Mouse (Mus musculus): ENCODE data around the gene Gng7. TPM values are rescaled to one million over a fixed set of nuclear protein-coding genes. Genes with fewer than 3 reads are reported as not detected.

The Gng7 gene
- polyA plus RNA-seq, 1 experiment from 2014 or later, result 1.1 TPM

DNA sequence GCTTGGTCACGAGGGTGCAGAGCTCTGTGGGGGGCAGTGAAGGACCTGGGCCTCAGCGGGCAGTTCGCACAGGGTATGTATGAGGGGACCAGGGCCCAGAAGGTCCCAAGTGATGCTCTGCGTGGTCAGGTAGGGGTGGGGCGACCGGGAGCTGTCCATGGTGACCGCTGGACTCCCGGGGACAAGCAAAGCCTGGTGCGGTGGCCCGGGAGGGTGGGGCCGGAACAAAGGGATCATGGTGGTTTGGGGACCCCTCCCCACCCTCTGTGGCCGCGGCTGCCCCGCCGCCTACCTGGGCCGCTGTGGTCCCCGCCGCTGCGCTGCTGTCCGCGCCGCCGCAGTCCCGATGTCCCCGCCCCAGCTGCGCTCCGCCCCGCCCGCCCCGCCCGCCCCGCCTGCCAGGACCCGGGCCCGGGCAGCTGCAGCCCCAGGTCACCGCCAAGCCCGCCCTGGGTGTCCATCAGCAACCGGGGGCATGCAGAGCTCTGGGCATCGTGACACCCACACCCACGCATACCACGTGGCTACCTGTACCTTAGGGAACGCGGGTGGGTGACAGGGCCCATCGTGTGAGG, 10.4 kb upstream of the Gng7 start:
- Histone ChIP-seq H3K4me1 (replicated peaks) (peaks cover 11% of the 10 kb centered on the region), H3K27ac (no peak overlapping the region), H3K36me3 (no peaks in the 10 kb centered on the region), H3K9ac (no peak overlapping the region), H3K4me2 (peak overlapping the region; percentile 47), H3K9me3 (replicated peaks) (no peaks in the 10 kb centered on the region), H3K4me3 (peak overlapping the region; percentile 12; the same call in 1 of the 2 replicates), H3K27me3 (peaks cover 58% of the 10 kb centered on the region)
- WGBS, result 4% methylated on average over 37 of the region's 43 CpGs
- ATAC-seq (replicated peaks; ENCODE audit: insufficient number of reproducible peaks, insufficient read depth, low FRiP score, low read depth), result 0 out of 2 replicates have a peak, but pooled peaks have one; percentile 15

DNA sequence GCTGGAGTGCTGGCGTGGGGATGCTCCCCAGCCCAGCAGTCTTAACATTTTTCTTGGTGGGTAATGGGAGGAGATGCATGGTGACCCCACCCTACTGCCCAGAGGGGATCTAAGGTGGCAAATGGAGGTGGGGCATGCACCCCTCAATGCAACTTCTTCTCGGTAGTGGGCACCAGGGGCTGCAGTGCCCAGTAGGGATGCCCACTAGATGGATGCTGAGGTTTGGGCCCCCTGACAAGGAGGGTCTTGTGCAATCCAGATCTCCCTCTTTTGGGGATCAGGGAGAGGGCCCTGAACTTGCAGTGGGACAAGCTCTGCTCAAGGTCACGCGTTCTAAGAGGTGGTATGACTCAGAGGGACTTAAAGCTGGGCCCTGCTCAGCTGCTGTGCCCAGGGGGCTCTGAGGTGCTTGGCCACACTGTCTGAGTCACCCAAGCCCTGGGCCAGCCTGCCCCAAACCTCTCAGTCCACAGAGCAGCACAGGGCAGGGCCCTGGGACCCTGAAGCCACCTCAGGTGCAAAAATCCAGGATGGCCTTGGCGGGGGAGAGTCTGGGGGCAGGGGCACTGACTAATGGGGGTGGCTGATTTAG, 9.7 kb upstream of the Gng7 start:
- Histone ChIP-seq H3K4me3 (no peak overlapping the region), H3K36me3 (no peaks in the 10 kb centered on the region), H3K9ac (no peak overlapping the region), H3K4me1 (replicated peaks) (peaks cover 11% of the 10 kb centered on the region), H3K4me2 (no peak overlapping the region), H3K27me3 (peaks cover 58% of the 10 kb centered on the region), H3K27ac (no peak overlapping the region), H3K9me3 (replicated peaks) (no peaks in the 10 kb centered on the region)
- WGBS, result 63% methylated on average over 5 of the region's 5 CpGs
- no peak for ATAC-seq (replicated peaks; ENCODE audit: insufficient number of reproducible peaks, insufficient read depth, low FRiP score, low read depth)

DNA sequence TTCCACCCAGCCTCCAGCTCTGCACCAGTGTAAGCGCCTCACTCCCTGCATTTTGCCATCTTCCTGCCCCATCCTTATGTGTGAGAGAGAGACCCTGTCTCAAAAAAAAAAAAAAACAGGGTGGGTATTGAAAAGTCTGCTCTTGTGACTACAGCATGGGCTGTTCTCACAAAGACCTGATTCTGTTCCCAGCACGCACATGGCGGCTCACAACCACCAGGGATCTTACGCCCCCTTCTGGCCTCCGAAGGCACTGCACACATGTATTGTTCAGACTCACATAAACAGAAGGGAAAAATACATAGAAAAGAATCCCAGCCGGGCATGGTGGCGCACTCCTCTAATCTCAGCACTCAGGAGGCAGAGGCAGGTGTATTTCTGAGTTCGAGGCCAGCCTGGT, 8.0 kb upstream of the Gng7 start:
- Histone ChIP-seq H3K4me1 (replicated peaks) (peaks cover 11% of the 10 kb centered on the region), H3K9ac (no peak overlapping the region), H3K9me3 (replicated peaks) (no peaks in the 10 kb centered on the region), H3K27me3 (peaks cover 58% of the 10 kb centered on the region), H3K4me2 (no peak overlapping the region), H3K4me3 (no peak overlapping the region), H3K36me3 (no peaks in the 10 kb centered on the region), H3K27ac (no peak overlapping the region)
- ATAC-seq (replicated peaks; ENCODE audit: insufficient number of reproducible peaks, insufficient read depth, low FRiP score, low read depth), result no peak
- WGBS, result 56% methylated on average over 8 of the region's 8 CpGs

DNA sequence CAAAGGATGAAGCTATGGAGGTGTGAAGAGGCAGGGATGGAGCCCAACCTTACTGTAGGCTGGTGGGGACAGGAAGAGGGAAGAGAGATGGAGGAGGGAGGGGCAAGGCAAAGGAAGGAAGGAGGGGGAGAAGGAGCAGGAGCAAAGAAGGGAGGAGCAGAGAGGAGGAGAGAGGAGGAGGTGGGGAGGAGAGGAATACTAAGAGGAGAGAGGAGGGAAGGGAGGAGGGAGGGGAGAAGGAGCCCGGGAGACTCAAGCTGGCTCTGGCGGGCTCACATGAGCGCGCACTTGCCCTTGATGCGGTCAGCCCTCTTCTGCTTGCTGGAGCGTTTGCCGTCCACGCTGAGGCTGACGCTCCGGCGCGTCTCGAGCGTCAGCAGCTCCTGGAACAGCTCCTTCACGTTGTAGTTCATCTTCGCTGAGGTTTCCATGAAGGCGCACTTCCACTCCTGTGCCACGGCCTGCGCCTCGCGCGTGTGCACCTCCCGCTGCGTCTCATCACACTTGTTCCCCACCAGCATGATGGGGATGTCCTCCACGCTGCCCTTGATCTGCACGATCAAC, 6.9 kb upstream of the Gng7 start:
- Histone ChIP-seq H3K4me1 (replicated peaks) (peaks cover 3% of the 10 kb centered on the region; the same call in 1 of the 2 replicates), H3K4me3 (no peak overlapping the region), H3K4me2 (peak overlapping the region; percentile 33; the same call in 1 of the 2 replicates), H3K27me3 (peaks cover 58% of the 10 kb centered on the region), H3K36me3 (no peaks in the 10 kb centered on the region), H3K9me3 (replicated peaks) (no peaks in the 10 kb centered on the region), H3K27ac (no peak overlapping the region), H3K9ac (no peak overlapping the region)
- 7% methylated on average over 26 of the region's 26 CpGs for WGBS
- ATAC-seq (replicated peaks; ENCODE audit: insufficient number of reproducible peaks, insufficient read depth, low FRiP score, low read depth), result no peak

DNA sequence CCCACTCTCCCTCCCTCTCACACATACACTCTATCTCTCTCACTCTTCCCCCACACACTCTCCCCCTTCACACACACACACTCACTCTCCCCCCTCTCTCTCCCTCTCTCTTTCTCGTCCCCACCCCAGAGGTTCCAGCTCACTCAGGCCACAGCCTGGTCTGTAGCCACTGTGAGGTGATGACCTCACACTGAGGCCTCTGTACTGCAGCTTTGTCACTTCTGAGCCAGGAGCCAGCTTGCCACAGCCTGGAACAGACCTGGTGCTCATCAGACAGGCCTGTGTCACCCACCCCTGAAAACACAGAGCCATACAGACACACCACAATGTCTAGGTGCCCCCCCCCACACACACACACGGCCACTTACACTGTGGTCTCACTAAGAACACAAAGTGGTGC, 5.5 kb upstream of the Gng7 start:
- ATAC-seq (replicated peaks; ENCODE audit: insufficient number of reproducible peaks, insufficient read depth, low FRiP score, low read depth), result no peak
- Histone ChIP-seq H3K9me3 (replicated peaks) (no peaks in the 10 kb centered on the region), H3K36me3 (no peaks in the 10 kb centered on the region), H3K27me3 (peaks cover 48% of the 10 kb centered on the region), H3K4me1 (replicated peaks) (peaks cover 2% of the 10 kb centered on the region; the same call in 1 of the 2 replicates), H3K4me2 (no peak overlapping the region), H3K27ac (no peak overlapping the region), H3K9ac (no peak overlapping the region), H3K4me3 (no peak overlapping the region)
- WGBS, result 40% methylated on average over 2 of the region's 2 CpGs

DNA sequence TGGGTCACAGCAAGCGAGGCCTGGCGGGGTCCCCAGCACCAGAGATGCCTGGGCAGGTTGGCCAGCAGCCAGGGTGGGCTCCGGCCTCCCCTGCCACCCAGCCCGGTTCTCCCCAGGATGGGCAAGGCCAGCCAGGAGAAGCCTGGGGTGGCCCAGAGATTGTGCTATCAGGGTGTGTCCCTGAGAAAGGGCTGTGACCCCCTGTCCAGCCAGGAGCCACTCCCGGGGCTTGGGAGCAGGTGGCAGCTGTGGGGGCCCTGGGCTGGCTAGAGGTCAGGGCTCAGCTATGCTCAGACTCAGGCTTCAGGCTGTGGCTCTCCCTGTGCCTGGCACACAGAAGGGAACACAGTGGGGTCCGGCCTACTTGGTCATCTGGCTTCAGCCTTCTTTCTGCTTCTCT, 4.9 kb upstream of the Gng7 start:
- Histone ChIP-seq H3K27ac (no peak overlapping the region), H3K9ac (no peak overlapping the region), H3K9me3 (replicated peaks) (no peaks in the 10 kb centered on the region), H3K36me3 (no peaks in the 10 kb centered on the region), H3K27me3 (peaks cover 42% of the 10 kb centered on the region), H3K4me1 (replicated peaks) (peaks cover 4% of the 10 kb centered on the region; the same call in 1 of the 2 replicates), H3K4me3 (no peak overlapping the region), H3K4me2 (no peak overlapping the region)
- no peak for ATAC-seq (replicated peaks; ENCODE audit: insufficient number of reproducible peaks, insufficient read depth, low FRiP score, low read depth)
- 55% methylated on average over 6 of the region's 6 CpGs for WGBS

DNA sequence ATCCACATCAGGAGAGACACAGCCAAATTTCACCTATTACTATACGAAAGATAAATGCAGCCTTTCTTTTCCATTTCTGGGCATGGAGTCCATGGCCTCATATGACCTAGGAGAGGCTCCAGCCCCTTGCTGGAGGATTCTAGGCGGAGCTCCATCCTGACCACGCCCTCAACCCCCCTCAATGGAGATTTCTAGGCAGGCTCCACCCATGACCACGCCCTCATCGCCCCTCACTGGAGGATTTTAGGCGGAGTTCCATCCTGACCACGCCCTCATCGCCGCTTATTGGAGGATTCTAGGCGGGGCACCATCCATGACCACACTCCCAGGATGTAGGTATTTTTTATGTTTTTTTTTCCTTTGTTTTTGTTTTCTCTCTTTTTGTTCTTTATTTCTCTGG, 3.6 kb upstream of the Gng7 start:
- Histone ChIP-seq H3K27me3 (peaks cover 29% of the 10 kb centered on the region), H3K9ac (no peak overlapping the region), H3K4me2 (no peak overlapping the region), H3K9me3 (replicated peaks) (no peaks in the 10 kb centered on the region), H3K27ac (no peak overlapping the region), H3K36me3 (no peaks in the 10 kb centered on the region), H3K4me1 (replicated peaks) (peaks cover 4% of the 10 kb centered on the region; the same call in 1 of the 2 replicates), H3K4me3 (no peak overlapping the region)
- ATAC-seq (replicated peaks; ENCODE audit: insufficient number of reproducible peaks, insufficient read depth, low FRiP score, low read depth), result no peak
- 35% methylated on average over 10 of the region's 10 CpGs for WGBS

DNA sequence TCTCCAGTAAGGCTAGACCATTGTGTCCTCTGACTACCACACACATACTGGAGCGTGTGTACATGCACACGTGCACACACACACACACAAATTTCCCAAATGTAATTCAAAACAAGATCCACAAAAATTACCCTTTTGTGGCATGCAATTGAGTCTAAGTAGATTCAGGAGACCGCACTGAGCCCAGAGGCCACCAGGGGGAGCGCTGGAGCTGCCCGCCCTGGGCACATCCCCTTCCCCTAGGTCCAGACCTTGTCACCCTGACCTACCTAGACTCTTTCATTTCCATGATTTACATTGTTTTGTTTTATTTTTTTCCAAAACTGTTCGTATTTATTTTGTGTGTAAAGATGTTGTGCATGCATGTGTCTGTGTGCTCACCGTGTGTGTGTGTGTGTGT, 1.9 kb upstream of the Gng7 start:
- Histone ChIP-seq H3K27me3 (peaks cover 12% of the 10 kb centered on the region), H3K4me1 (replicated peaks) (peaks cover 4% of the 10 kb centered on the region; the same call in 1 of the 2 replicates), H3K4me3 (no peak overlapping the region), H3K9me3 (replicated peaks) (no peaks in the 10 kb centered on the region), H3K9ac (no peak overlapping the region), H3K36me3 (no peaks in the 10 kb centered on the region), H3K27ac (no peak overlapping the region), H3K4me2 (no peak overlapping the region)
- 6% methylated on average over 7 of the region's 7 CpGs for WGBS
- ATAC-seq (replicated peaks; ENCODE audit: insufficient number of reproducible peaks, insufficient read depth, low FRiP score, low read depth), result no peak

DNA sequence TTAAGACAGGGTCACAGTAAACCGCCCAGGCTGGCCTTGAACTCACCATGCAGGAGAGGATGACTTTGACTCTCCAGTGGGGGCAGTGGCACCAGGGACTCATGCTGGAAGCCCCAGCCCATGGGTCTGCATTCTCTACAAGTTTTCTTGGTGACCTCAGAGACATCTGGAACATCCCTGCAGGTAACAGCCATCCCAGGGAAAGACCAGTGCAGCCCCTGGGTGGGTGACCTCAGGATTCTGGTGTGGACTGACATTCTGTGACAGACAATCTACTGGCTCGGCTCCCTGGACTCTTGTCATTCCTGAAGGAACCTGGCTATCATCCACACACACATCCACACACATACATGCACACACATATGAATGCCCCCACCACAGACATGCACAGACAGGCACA, 921 bp upstream of the Gng7 start:
- peaks cover 2% of the 10 kb centered on the region; the same call in 1 of the 2 replicates for H3K27me3 ChIP-seq
- no peak overlapping the region for H3K9ac ChIP-seq
- no peaks in the 10 kb centered on the region for H3K9me3 ChIP-seq (replicated peaks)
- no peak overlapping the region for H3K4me3 ChIP-seq
- peaks cover 4% of the 10 kb centered on the region; the same call in 1 of the 2 replicates for H3K4me1 ChIP-seq (replicated peaks)
- ATAC-seq (replicated peaks; ENCODE audit: insufficient number of reproducible peaks, insufficient read depth, low FRiP score, low read depth), result no peak
- no peaks in the 10 kb centered on the region for H3K36me3 ChIP-seq
- no peak overlapping the region for H3K27ac ChIP-seq
- WGBS, result 80% methylated on average over 2 of the region's 2 CpGs
- H3K4me2 ChIP-seq, result no peak overlapping the region

DNA sequence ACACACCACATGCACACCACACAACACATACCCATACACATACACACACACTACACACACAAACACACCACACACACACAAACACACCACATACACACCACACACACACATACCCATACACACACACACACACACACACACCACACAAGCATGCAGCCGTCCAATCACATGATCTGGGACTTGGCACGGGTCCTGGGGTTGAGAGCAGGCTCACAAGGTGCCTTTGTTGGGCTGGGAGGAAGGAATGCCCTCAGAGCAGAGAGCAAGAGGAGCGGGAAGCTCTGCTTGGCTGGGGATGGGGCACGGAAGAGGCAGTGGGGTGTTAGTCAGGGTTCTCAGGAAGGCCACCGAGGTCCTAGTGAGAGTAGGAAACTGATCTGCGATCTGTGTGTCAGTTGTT, 3.9 kb downstream of the Gng7 start:
- H3K27me3 ChIP-seq, result no peaks in the 10 kb centered on the region
- ATAC-seq (replicated peaks; ENCODE audit: insufficient number of reproducible peaks, insufficient read depth, low FRiP score, low read depth), result no peak
- WGBS, result 54% methylated on average over 6 of the region's 6 CpGs
- no peak overlapping the region for H3K4me2 ChIP-seq
- no peaks in the 10 kb centered on the region for H3K9me3 ChIP-seq (replicated peaks)
- no peak overlapping the region for H3K9ac ChIP-seq
- H3K36me3 ChIP-seq, result no peaks in the 10 kb centered on the region
- no peak overlapping the region for H3K27ac ChIP-seq
- H3K4me3 ChIP-seq, result no peak overlapping the region
- peaks cover 4% of the 10 kb centered on the region; the same call in 1 of the 2 replicates for H3K4me1 ChIP-seq (replicated peaks)

DNA sequence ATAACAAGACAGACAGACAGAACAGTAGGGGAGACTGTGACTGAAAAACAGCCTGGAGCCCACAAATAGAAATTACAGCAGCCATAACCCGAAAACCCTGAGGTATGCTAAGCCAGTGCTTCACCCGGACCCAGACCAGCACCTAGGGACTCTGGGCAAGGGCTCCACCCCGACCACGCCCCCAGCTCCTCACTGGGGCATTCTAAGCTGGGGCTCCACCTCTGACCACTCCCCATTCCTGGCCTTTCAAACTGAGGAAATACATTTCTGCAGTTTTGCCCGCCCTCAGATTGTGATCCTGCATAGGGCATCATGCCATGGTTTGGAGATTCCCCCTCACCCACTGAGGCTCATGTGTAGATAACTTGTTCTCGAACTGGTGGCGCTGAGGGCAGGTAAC, 7.5 kb downstream of the Gng7 start:
- no peak for ATAC-seq (replicated peaks; ENCODE audit: insufficient number of reproducible peaks, insufficient read depth, low FRiP score, low read depth)
- Histone ChIP-seq H3K4me1 (replicated peaks) (no peaks in the 10 kb centered on the region), H3K4me3 (no peak overlapping the region), H3K36me3 (no peaks in the 10 kb centered on the region), H3K27ac (no peak overlapping the region), H3K9me3 (replicated peaks) (no peaks in the 10 kb centered on the region), H3K9ac (no peak overlapping the region), H3K4me2 (no peak overlapping the region), H3K27me3 (0 out of 2 replicates have a peak, but pooled peaks cover 6% of the 10 kb centered on the region)
- 32% methylated on average over 7 of the region's 7 CpGs for WGBS
